Mouse (Mus musculus) MEL (cell line): ENCODE measurements at regions not wholly inside any gene's neighbourhood (a gene's known extent, or its start where the extent isn't known, plus 50 kb on each side); places are given as distances from the start of the nearest gene placed in this dataset.

Experiments used
- DNase-seq: peaks from one replicate; pipeline ENCODE4 v3.0.0; 2011; ENCODE audit warnings: low read depth, low spot score
- H3K27ac ChIP-seq: 2 replicates; pipeline ENCODE4 v1.5.1; 2012; ENCODE audit warnings: low read depth, mild to moderate bottlenecking, control low read depth, low read length, moderate library complexity; ENCODE audit not compliant: control insufficient read depth
- H3K27me3 ChIP-seq, 2 experiments: fragments of 150-350 bp in 1 of 2; sonication (generic) in 1 of 2; 2 replicates each; pipeline ENCODE4 v1.6.1; 2012; ENCODE audit warnings: low read length in 2 of 2, mild to moderate bottlenecking in 2 of 2, improper control_type of control experiment in 1 of 2, moderate library complexity in 1 of 2; ENCODE audit not compliant: insufficient read depth in 2 of 2, control insufficient read depth in 1 of 2
- H3K36me3 ChIP-seq, 2 experiments: 2 replicates each; pipeline ENCODE4 v1.6.1; 2012 to 2014; ENCODE audit warnings: low read length in 2 of 2, improper control_type of control experiment in 1 of 2, inconsistent platforms in 1 of 2, mild to moderate bottlenecking in 1 of 2; ENCODE audit not compliant: insufficient read depth in 2 of 2, control insufficient read depth in 1 of 2
- H3K4me1 ChIP-seq, 2 experiments: fragments of 150-350 bp in 1 of 2; sonication (generic) in 1 of 2; 2 replicates each; pipeline ENCODE4 v1.6.1; 2012; ENCODE audit warnings: low read length in 2 of 2, improper control_type of control experiment in 1 of 2, mild to moderate bottlenecking in 1 of 2; ENCODE audit not compliant: insufficient read depth in 2 of 2, control insufficient read depth in 1 of 2
- H3K4me3 ChIP-seq, 2 experiments: fragments of 150-350 bp in 1 of 2; sonication (generic) in 1 of 2; 2 replicates each; pipeline ENCODE4 v1.5.1; 2012; ENCODE audit warnings: low read depth in 2 of 2, low read length in 2 of 2, mild to moderate bottlenecking in 2 of 2, moderate library complexity in 2 of 2, control low read depth in 1 of 2, improper control_type of control experiment in 1 of 2; ENCODE audit not compliant: control insufficient read depth in 1 of 2, insufficient read depth in 1 of 2
- H3K79me2 ChIP-seq: 2 replicates; pipeline ENCODE4 v1.6.1; 2012; ENCODE audit warnings: mild to moderate bottlenecking, low read length, moderate library complexity; ENCODE audit not compliant: control insufficient read depth, poor library complexity, insufficient read depth
- H3K9ac ChIP-seq: 2 replicates; pipeline ENCODE4 v1.6.1; 2012; ENCODE audit warnings: low read depth, mild to moderate bottlenecking, control low read depth, low read length, moderate library complexity; ENCODE audit not compliant: control insufficient read depth, poor library complexity, severe bottlenecking
- H3K9me3 ChIP-seq: fragments of 150-350 bp; sonication (generic); replicated peaks from 2 replicates; pipeline ENCODE4 v1.6.1; 2012; ENCODE audit warnings: mild to moderate bottlenecking, low read length, improper control_type of control experiment, moderate library complexity; ENCODE audit not compliant: insufficient read depth
- GATA1 ChIP-seq: IDR thresholded peaks from 2 replicates; pipeline ENCODE4 v1.6.1; 2011; ENCODE audit warnings: low read depth, low read length, improper control_type of control experiment
- HCFC1 ChIP-seq: IDR thresholded peaks from 2 replicates; pipeline ENCODE4 v1.6.1; 2012; ENCODE audit warnings: low read depth, mild to moderate bottlenecking, inconsistent platforms, low read length, improper control_type of control experiment, moderate library complexity
- JUND ChIP-seq: IDR thresholded peaks from 2 replicates; pipeline ENCODE4 v1.6.1; 2011; ENCODE audit warnings: low read depth, mild to moderate bottlenecking, improper control_type of control experiment, low read length
- MAX ChIP-seq: IDR thresholded peaks from 2 replicates; pipeline ENCODE4 v1.6.1; 2011; ENCODE audit warnings: low read length, improper control_type of control experiment
- MEF2A ChIP-seq: IDR thresholded peaks from 2 replicates; pipeline ENCODE4 v1.6.1; 2014; ENCODE audit warnings: low read depth, mild to moderate bottlenecking, inconsistent platforms, low read length, improper control_type of control experiment; ENCODE audit not compliant: poor library complexity, insufficient replicate concordance, severe bottlenecking; ENCODE audit errors: extremely low read depth
- MXI1 ChIP-seq: IDR thresholded peaks from 2 replicates; pipeline ENCODE4 v1.6.1; 2011; ENCODE audit warnings: mild to moderate bottlenecking, low read depth, low read length, improper control_type of control experiment
- MYB ChIP-seq: IDR thresholded peaks from 2 replicates; pipeline ENCODE4 v1.6.1; 2011; ENCODE audit warnings: mild to moderate bottlenecking, low read depth, low read length, improper control_type of control experiment
- RAD21 ChIP-seq: IDR thresholded peaks from 2 replicates; pipeline ENCODE4 v1.6.1; 2011; ENCODE audit warnings: mild to moderate bottlenecking, low read depth, low read length, improper control_type of control experiment
- RCOR1 ChIP-seq: IDR thresholded peaks from 2 replicates; pipeline ENCODE4 v1.6.1; 2012; ENCODE audit warnings: low read depth, mild to moderate bottlenecking, inconsistent platforms, low read length, improper control_type of control experiment
- SIN3A ChIP-seq: IDR thresholded peaks from 2 replicates; pipeline ENCODE4 v1.6.1; 2012; ENCODE audit warnings: low read length, improper control_type of control experiment, inconsistent platforms
- SMC3 ChIP-seq: IDR thresholded peaks from 2 replicates; pipeline ENCODE4 v1.6.1; 2011; ENCODE audit warnings: low read depth, low read length, improper control_type of control experiment
- TAL1 ChIP-seq: IDR thresholded peaks from 2 replicates; pipeline ENCODE4 v1.6.1; 2012; ENCODE audit warnings: mild to moderate bottlenecking, inconsistent platforms, low read length, moderate library complexity, mixed read lengths
- USF2 ChIP-seq, 2 experiments: IDR thresholded peaks; 2 replicates each; pipeline ENCODE4 v1.6.1; 2011 to 2012; ENCODE audit warnings: improper control_type of control experiment in 2 of 2, low read length in 2 of 2, borderline replicate concordance in 1 of 2, inconsistent platforms in 1 of 2, low read depth in 1 of 2, mild to moderate bottlenecking in 1 of 2; ENCODE audit not compliant: insufficient read depth in 1 of 2
- ZKSCAN1 ChIP-seq: IDR thresholded peaks from 2 replicates; pipeline ENCODE4 v1.6.1; 2012; ENCODE audit warnings: low read depth, mild to moderate bottlenecking, inconsistent platforms, low read length, improper control_type of control experiment, moderate library complexity
- ZMIZ1 ChIP-seq: IDR thresholded peaks from 2 replicates; pipeline ENCODE4 v1.6.1; 2012; ENCODE audit warnings: low read depth, mild to moderate bottlenecking, inconsistent platforms, low read length, improper control_type of control experiment, moderate library complexity

GRCm38 (mm10) chr5:116662466-116662865, 70.8 kb upstream of the Srrm4 start:
- Histone ChIP-seq H3K9me3 (no peaks in the 10 kb centered on the region), H3K4me1 (no peaks in the 10 kb centered on the region), H3K79me2 (no peaks in the 10 kb centered on the region), H3K27ac (no peak overlapping the region), H3K36me3 (no peaks in the 10 kb centered on the region), H3K4me3 (no peak overlapping the region), H3K9ac (no peak overlapping the region), H3K27me3 (no peaks in the 10 kb centered on the region)
- TF ChIP-seq HCFC1 (no peak), RAD21 (no peak), ZMIZ1 (no peak), SMC3 (no peak), MAX (no peak), RCOR1 (no peak), USF2 (IDR thresholded peaks at IDR 0.05; ENCODE audit: borderline replicate concordance in 1 of 2, insufficient read depth in 1 of 2, low read depth in 1 of 2, low read length in 2 of 2) (no peak), MXI1 (no peak)
- DNase-seq, result no peak

- Histone ChIP-seq H3K9me3 (no peaks in the 10 kb centered on the region), H3K27ac (no peak overlapping the region)
Measured at GRCm38 (mm10) chr5:116661851-116662250, 70.2 kb upstream of the Srrm4 start.

GRCm38 (mm10) chr5:116654486-116655420, 63.1 kb upstream of the Srrm4 start:
- TF ChIP-seq HCFC1 (no peak), ZKSCAN1 (no peak), MAX (no peak), SIN3A (no peak), TAL1 (no peak), MYB (no peak)
- no peak overlapping the region for H3K9ac ChIP-seq
- no peak for DNase-seq

More at GRCm38 (mm10) chr5:116661851-116662250, 70.2 kb upstream of the Srrm4 start:
- DNase-seq, result no peak
- Histone ChIP-seq H3K9ac (no peak overlapping the region), H3K36me3 (no peaks in the 10 kb centered on the region), H3K27me3 (no peaks in the 10 kb centered on the region), H3K4me1 (no peaks in the 10 kb centered on the region), H3K4me3 (no peak overlapping the region), H3K79me2 (no peaks in the 10 kb centered on the region)
- no peak for TF ChIP-seq RCOR1
- TF ChIP-seq GATA1, result no peak
- TF ChIP-seq SMC3, result no peak
- no peak for TF ChIP-seq MEF2A
- no peak for TF ChIP-seq JUND

More at GRCm38 (mm10) chr5:116654486-116655420, 63.1 kb upstream of the Srrm4 start:
- Histone ChIP-seq H3K4me1 (no peaks in the 10 kb centered on the region), H3K9me3 (no peaks in the 10 kb centered on the region), H3K27ac (no peak overlapping the region), H3K27me3 (no peaks in the 10 kb centered on the region), H3K36me3 (no peaks in the 10 kb centered on the region), H3K79me2 (no peaks in the 10 kb centered on the region), H3K4me3 (no peak overlapping the region)
